Mouse (Mus musculus) forebrain, embryonic 15.5 days (tissue): Measurements from ENCODE around the gene Ube2h. TPM values are rescaled to one million over a fixed set of nuclear protein-coding genes. Genes with fewer than 3 reads are reported as not detected.

Experiments
- ATAC-seq: fragments of 200-750 bp; cut with Nextera tagmentation; replicated peaks from 2 replicates; pipeline ENCODE4 v1.8.0; 2017; ENCODE audit warnings: mild to moderate bottlenecking, moderate TSS enrichment, moderate library complexity
- H3K27ac ChIP-seq: fragments of 300-500 bp; sonication (generic); replicated peaks from 2 replicates; pipeline ENCODE4 v1.5.1; 2015; ENCODE audit warnings: mild to moderate bottlenecking, inconsistent platforms
- H3K27me3 ChIP-seq: fragments of 300-500 bp; sonication (generic); 2 replicates; pipeline ENCODE4 v1.6.1; 2015; ENCODE audit warnings: inconsistent platforms
- H3K36me3 ChIP-seq: fragments of 300-500 bp; sonication (generic); 2 replicates; pipeline ENCODE4 v1.6.1; 2015; ENCODE audit warnings: mild to moderate bottlenecking, inconsistent platforms
- H3K4me1 ChIP-seq: fragments of 300-500 bp; sonication (generic); 2 replicates; pipeline ENCODE4 v1.6.1; 2015; ENCODE audit warnings: inconsistent platforms
- H3K4me2 ChIP-seq: fragments of 300-500 bp; sonication (generic); replicated peaks from 2 replicates; pipeline ENCODE4 v1.6.1; 2015; ENCODE audit warnings: mild to moderate bottlenecking, inconsistent platforms
- H3K4me3 ChIP-seq: fragments of 300-500 bp; sonication (generic); 2 replicates; pipeline ENCODE4 v1.5.1; 2015; ENCODE audit warnings: mild to moderate bottlenecking, inconsistent platforms
- H3K9ac ChIP-seq: fragments of 300-500 bp; sonication (generic); replicated peaks from 2 replicates; pipeline ENCODE4 v1.6.1; 2015; ENCODE audit warnings: mild to moderate bottlenecking, inconsistent platforms
- H3K9me3 ChIP-seq: fragments of 300-500 bp; sonication (generic); 2 replicates; pipeline ENCODE4 v1.6.1; 2016; ENCODE audit warnings: inconsistent platforms
- WGBS: fragments of 180-500 bp; shearing (Covaris S2); methylation state at CpG from one replicate; pipeline ENCODE4 v1.1.7; 2015; ENCODE audit warnings: mixed read lengths; 5-methylcytosine and 5-hydroxymethylcytosine counted together
- polyA plus RNA-seq: library from polyadenylated mRNA; unstranded; fragments of >200 nt; fragmentation: Nextera tagmentation; extraction: Ambion mirVana; gene quantifications from 2 replicates; pipeline ENCODE4 v1.2.1, GENCODE M21; 2015

Gene Ube2h
- polyA plus RNA-seq = 65.7 and 68.5 TPM in 2 replicates

DNA sequence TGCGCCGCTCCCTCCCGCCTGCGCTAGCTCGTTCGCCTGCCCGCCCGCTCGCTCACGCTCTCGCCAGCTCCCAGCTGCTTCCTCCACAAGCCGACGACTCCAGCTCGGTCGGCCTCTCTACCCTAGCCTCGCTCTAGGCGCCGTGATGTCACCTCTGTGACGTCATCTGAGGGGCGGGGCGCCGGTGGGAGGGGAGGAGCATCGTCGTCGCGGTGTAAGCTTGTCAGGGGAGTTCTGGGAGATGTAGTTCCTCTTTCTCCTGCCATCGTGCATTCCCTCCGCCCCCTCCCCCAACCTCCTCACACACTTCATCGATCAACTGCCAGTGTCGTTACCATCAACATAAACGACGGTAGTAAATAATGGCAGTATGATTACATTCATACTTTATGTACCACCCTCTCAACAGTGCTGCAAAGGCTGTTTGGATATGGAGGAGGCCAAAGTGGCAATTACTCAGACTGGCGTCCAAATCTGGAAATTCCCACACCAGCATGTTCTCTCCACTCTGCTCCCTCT, at the start of gene Ube2h:
TSS of gene Ube2h (minus strand) at position 141 of the 519 bp plus-strand sequence.
- peak within 1 kb of the TSS; percentile 87 for H3K4me2 ChIP-seq
- peak within 1 kb of the TSS; percentile 97 for H3K27ac ChIP-seq
- H3K4me1 ChIP-seq = peaks cover 32% of the 10 kb centered on the region
- no peaks in the 10 kb centered on the region for H3K9me3 ChIP-seq
- peak within 1 kb of the TSS; percentile 89 for H3K9ac ChIP-seq
- peak within 1 kb of the TSS; percentile 88 for H3K4me3 ChIP-seq
- ATAC-seq = peak; percentile 97
- WGBS = under 1% methylated on average over 33 of the region's 33 CpGs
- H3K36me3 ChIP-seq = no peaks in the 10 kb centered on the region
- no peaks in the 10 kb centered on the region for H3K27me3 ChIP-seq

DNA sequence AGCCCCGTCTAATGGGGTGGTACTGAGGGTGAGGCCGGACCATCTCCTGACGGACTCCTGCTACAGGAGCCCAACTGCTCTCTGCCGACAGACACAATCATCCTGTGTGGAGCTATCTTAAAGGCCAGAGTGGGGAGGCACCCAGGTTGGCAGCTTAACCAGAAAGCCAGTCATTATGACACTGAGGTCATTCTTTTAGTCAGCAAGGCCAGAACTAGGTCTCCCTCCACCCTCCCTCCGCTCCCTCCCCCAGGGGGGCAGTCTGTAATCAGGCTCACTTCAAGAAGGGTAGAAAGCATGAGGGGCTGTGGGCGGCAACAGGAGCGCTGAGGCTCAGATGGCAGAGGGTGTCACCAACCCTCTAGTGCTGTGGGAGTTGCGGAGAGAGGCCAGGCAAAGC, 49.3 kb upstream of the Ube2h start:
- Histone ChIP-seq H3K4me2 (no peak overlapping the region), H3K4me1 (no peaks in the 10 kb centered on the region), H3K9me3 (no peaks in the 10 kb centered on the region), H3K4me3 (no peak overlapping the region), H3K27ac (no peak overlapping the region), H3K36me3 (no peaks in the 10 kb centered on the region), H3K9ac (no peak overlapping the region), H3K27me3 (no peaks in the 10 kb centered on the region)
- 69% methylated on average over 8 of the region's 8 CpGs for WGBS
- no peak for ATAC-seq

DNA sequence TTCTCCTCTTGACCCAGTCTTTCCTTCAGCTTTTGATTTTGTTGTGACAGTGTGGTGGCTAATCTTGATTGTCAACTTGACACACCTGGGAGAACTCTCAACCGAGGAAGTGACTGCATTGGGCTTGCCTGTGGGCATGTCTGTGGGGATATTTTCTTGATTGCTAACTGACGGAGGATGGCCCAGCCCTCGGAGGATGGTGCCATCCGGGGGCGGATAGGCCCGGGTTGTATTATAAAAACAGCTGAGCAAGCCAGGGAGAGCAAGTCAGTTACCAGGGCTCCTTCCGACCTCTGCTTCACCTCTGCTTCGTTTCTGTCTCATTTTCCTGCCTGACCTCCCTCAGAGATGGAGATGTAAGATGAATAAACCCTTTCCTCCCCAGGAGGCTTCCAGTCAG, 48.4 kb upstream of the Ube2h start:
- Histone ChIP-seq H3K27ac (no peak overlapping the region), H3K4me1 (no peaks in the 10 kb centered on the region), H3K27me3 (no peaks in the 10 kb centered on the region), H3K4me3 (no peak overlapping the region), H3K9me3 (no peaks in the 10 kb centered on the region), H3K36me3 (no peaks in the 10 kb centered on the region), H3K4me2 (no peak overlapping the region), H3K9ac (no peak overlapping the region)
- WGBS = 60% methylated on average over 8 of the region's 8 CpGs
- no peak for ATAC-seq

- Histone ChIP-seq H3K27me3 (no peaks in the 10 kb centered on the region), H3K36me3 (no peaks in the 10 kb centered on the region), H3K9ac (no peak overlapping the region), H3K4me3 (no peak overlapping the region), H3K9me3 (no peaks in the 10 kb centered on the region), H3K4me2 (no peak overlapping the region), H3K27ac (no peak overlapping the region), H3K4me1 (no peaks in the 10 kb centered on the region)
- ATAC-seq = no peak
- WGBS = 74% methylated on average over 9 of the region's 9 CpGs
These were observed 47.0 kb upstream of the Ube2h start for GRCm38 (mm10) chr6:30351290-30351689.

- Histone ChIP-seq H3K4me2 (no peak overlapping the region), H3K9ac (no peak overlapping the region), H3K27me3 (no peaks in the 10 kb centered on the region), H3K4me1 (no peaks in the 10 kb centered on the region), H3K9me3 (no peaks in the 10 kb centered on the region), H3K27ac (no peak overlapping the region), H3K36me3 (no peaks in the 10 kb centered on the region), H3K4me3 (no peak overlapping the region)
- no peak for ATAC-seq
- WGBS = 51% methylated on average over 4 of the region's 4 CpGs
These were observed 43.0 kb upstream of the Ube2h start for GRCm38 (mm10) chr6:30347288-30347801.

DNA sequence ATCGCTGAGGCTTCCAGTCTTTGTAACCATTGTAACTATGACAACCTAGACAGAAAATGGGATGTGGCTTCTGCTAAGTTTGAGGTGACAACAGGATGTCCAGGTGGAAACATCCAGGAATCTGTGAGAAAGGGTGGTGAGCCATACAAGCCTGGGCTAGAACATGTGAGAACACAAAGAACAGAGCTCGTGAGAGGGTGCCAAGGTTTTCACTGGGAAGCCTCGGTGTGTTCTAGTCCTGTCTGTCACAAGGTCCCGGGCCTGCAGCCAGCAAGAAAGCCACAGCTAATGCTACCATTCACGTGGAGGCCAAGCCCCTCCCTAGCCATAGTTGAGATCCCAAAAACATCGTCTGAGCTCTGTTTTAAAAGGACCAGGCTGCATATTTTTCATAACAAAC, 42.4 kb upstream of the Ube2h start:
- H3K27me3 ChIP-seq = no peaks in the 10 kb centered on the region
- ATAC-seq = no peak
- WGBS = 42% methylated on average over 6 of the region's 6 CpGs
- no peak overlapping the region for H3K27ac ChIP-seq
- no peaks in the 10 kb centered on the region for H3K4me1 ChIP-seq
- H3K4me2 ChIP-seq = no peak overlapping the region
- H3K9ac ChIP-seq = no peak overlapping the region
- H3K36me3 ChIP-seq = no peaks in the 10 kb centered on the region
- no peaks in the 10 kb centered on the region for H3K9me3 ChIP-seq
- H3K4me3 ChIP-seq = no peak overlapping the region

DNA sequence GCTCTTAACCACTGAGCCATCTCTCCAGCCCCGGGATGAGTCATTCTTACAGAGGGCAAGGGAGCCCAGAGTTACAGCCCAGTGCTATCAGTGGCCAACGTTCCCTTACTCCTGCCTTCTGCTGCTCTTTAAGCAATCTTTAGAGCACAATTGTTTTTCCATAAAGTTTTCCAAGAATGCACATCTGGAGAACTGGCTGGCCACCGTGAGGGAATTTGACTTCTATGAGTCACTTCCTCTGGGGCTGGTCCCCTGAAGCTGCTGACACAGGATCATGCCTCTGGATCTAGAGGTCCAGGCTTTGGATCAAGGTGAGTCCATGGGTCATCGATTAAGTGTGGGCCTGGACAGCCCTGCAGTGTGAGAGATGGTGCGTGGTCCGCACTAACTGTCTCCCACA, 39.7 kb upstream of the Ube2h start:
- Histone ChIP-seq H3K4me1 (no peaks in the 10 kb centered on the region), H3K4me2 (no peak overlapping the region), H3K9ac (no peak overlapping the region), H3K27ac (no peak overlapping the region), H3K9me3 (no peaks in the 10 kb centered on the region), H3K27me3 (no peaks in the 10 kb centered on the region), H3K36me3 (no peaks in the 10 kb centered on the region), H3K4me3 (no peak overlapping the region)
- ATAC-seq = no peak
- WGBS = 89% methylated on average over 6 of the region's 6 CpGs

- H3K27me3 ChIP-seq = no peaks in the 10 kb centered on the region
- no peaks in the 10 kb centered on the region for H3K9me3 ChIP-seq
- ATAC-seq = no peak
- H3K4me1 ChIP-seq = no peaks in the 10 kb centered on the region
- H3K4me2 ChIP-seq = no peak overlapping the region
- 84% methylated on average over 4 of the region's 4 CpGs for WGBS
- no peaks in the 10 kb centered on the region for H3K36me3 ChIP-seq
- H3K4me3 ChIP-seq = no peak overlapping the region
- no peak overlapping the region for H3K9ac ChIP-seq
- H3K27ac ChIP-seq = no peak overlapping the region
These were observed 36.0 kb upstream of the Ube2h start for GRCm38 (mm10) chr6:30340231-30340873.

DNA sequence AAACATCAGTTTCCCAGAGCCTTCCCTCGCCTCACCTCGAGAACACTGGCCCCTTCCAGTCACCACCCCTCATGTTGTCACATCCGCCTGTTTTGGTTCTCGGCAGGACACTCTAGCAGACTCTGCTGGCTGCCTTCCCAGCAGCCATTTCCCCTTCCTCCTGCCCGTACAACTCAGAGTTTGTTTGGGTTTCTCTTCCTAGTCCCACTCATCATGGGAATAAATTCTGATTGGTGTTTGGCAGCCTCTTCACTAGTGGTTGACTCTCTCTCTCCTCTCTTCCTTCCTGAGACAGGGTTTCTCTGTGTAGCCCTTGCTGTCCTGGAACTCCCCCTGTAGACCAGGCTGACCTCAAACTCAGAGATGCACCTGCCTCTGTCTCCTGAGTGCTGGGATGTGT, 32.6 kb upstream of the Ube2h start:
- ATAC-seq = no peak
- 26% methylated on average over 5 of the region's 5 CpGs for WGBS
- H3K27me3 ChIP-seq = no peaks in the 10 kb centered on the region

GRCm38 (mm10) chr6:30332262-30332661, 27.9 kb upstream of the Ube2h start:
- H3K4me2 ChIP-seq = no peak overlapping the region
- WGBS = 59% methylated on average over 4 of the region's 4 CpGs
- no peaks in the 10 kb centered on the region for H3K9me3 ChIP-seq
- H3K9ac ChIP-seq = no peak overlapping the region
- no peak overlapping the region for H3K27ac ChIP-seq
- no peak overlapping the region for H3K4me3 ChIP-seq
- no peaks in the 10 kb centered on the region for H3K4me1 ChIP-seq
- no peak for ATAC-seq
- H3K27me3 ChIP-seq = no peaks in the 10 kb centered on the region
- no peaks in the 10 kb centered on the region for H3K36me3 ChIP-seq

More for the DNA sequence above, 32.6 kb upstream of the Ube2h start:
- Histone ChIP-seq H3K9me3 (no peaks in the 10 kb centered on the region), H3K4me3 (no peak overlapping the region), H3K9ac (no peak overlapping the region), H3K27ac (no peak overlapping the region), H3K36me3 (no peaks in the 10 kb centered on the region), H3K4me1 (no peaks in the 10 kb centered on the region), H3K4me2 (no peak overlapping the region)

DNA sequence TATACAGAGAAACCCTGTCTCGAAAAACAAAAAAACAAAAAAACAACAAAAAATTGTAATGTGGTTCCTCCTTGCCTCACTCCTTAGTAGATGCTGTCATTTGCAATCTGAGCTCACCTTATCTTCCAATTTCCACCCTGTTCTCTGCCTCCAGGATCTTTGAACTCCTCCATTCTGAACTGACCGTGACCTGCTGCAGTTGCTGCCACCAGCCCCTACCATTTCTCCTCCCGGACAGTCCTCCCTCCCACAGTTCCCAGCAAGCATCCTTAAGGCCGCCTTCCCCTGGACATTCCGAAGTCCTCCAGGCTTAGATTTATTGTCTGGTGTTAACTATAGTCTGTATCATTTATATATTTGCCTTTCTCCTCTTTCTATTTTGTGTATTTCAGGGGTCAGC, 26.4 kb upstream of the Ube2h start:
- Histone ChIP-seq H3K4me1 (no peaks in the 10 kb centered on the region), H3K4me3 (no peak overlapping the region), H3K27me3 (no peaks in the 10 kb centered on the region), H3K9ac (no peak overlapping the region), H3K9me3 (no peaks in the 10 kb centered on the region), H3K36me3 (no peaks in the 10 kb centered on the region), H3K4me2 (no peak overlapping the region), H3K27ac (no peak overlapping the region)
- 84% methylated on average over 5 of the region's 5 CpGs for WGBS
- no peak for ATAC-seq

GRCm38 (mm10) chr6:30325932-30326501, 21.7 kb upstream of the Ube2h start:
- Histone ChIP-seq H3K4me2 (no peak overlapping the region), H3K27me3 (no peaks in the 10 kb centered on the region), H3K36me3 (no peaks in the 10 kb centered on the region), H3K4me1 (no peaks in the 10 kb centered on the region), H3K9ac (no peak overlapping the region), H3K4me3 (no peak overlapping the region), H3K9me3 (no peaks in the 10 kb centered on the region), H3K27ac (no peak overlapping the region)
- 68% methylated on average over 4 of the region's 4 CpGs for WGBS
- ATAC-seq = no peak
